Mouse (Mus musculus): ENCODE measurements around the gene Ctnnd2.

DNA sequence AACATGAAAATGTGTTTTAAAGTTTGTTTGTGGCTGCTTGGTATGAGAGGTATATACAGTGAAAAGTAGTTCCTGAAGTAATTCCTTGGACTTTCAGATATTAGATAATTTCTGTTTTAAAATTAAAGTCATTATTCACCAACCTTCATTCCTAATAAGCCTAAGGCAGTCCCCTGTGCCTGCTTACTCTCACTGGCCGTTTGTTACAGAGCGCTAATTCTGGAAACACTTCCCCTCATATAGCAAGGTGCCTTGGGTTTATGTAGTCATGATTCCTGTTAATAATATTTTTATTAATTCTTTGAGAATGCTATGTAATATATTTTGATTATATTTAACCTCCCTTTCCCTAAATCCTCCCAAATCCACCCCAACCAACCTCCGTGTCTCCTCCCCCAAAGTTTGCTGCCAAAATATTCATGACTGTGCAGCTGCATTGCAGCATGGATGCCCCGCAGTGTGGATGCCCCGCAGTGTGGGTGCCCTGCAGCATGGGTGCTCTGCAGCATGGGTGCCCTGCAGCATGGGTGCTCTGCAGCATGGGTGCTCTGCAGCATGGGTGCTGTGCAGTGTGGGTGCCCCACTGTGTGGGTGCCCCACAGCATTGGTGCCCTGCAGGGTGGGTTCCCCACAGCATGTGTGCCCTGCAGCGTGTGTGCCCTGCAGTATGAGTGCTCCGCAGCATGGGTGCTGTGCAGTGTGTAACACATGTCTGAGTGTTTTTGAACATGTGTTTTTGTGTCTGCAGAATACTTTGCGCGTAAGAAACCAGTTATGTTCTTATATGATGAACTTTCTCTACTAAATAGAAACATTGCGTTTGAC, 63.0 kb downstream of the Ctnnd2 start:
- TF ChIP-seq CTCF (IDR thresholded peaks at IDR 0.05) (no peak), POLR2A (IDR thresholded peaks at IDR 0.05; ENCODE audit: insufficient read depth, low read depth, low read length) (no peak)
